Mouse (Mus musculus) midbrain, embryonic 13.5 days (tissue): Measurements from ENCODE around the gene Tmcc3. TPM values are rescaled to one million over a fixed set of nuclear protein-coding genes. Genes with fewer than 3 reads are reported as not detected.

ENCODE experiments used
- ATAC-seq: fragments of 200-750 bp; cut with Nextera tagmentation; 2 replicates; pipeline ENCODE4 v1.8.0; 2017; ENCODE audit warnings: mild to moderate bottlenecking, moderate TSS enrichment, moderate library complexity
- H3K27ac ChIP-seq: fragments of 300-500 bp; sonication (generic); 2 replicates; pipeline ENCODE4 v1.5.1; 2015; ENCODE audit warnings: inconsistent platforms, mild to moderate bottlenecking, moderate library complexity
- H3K27me3 ChIP-seq: fragments of 300-500 bp; sonication (generic); 2 replicates; pipeline ENCODE4 v1.6.1; 2015; ENCODE audit warnings: mild to moderate bottlenecking, inconsistent platforms
- H3K36me3 ChIP-seq: fragments of 300-500 bp; sonication (generic); 2 replicates; pipeline ENCODE4 v1.6.1; 2015; ENCODE audit warnings: mild to moderate bottlenecking, inconsistent platforms
- H3K4me1 ChIP-seq: fragments of 300-500 bp; sonication (generic); replicated peaks from 2 replicates; pipeline ENCODE4 v1.6.1; 2015; ENCODE audit warnings: inconsistent platforms
- H3K4me2 ChIP-seq: fragments of 300-500 bp; sonication (generic); replicated peaks from 2 replicates; pipeline ENCODE4 v1.6.1; 2015; ENCODE audit warnings: moderate library complexity, mild to moderate bottlenecking, inconsistent platforms
- H3K4me3 ChIP-seq: fragments of 300-500 bp; sonication (generic); replicated peaks from 2 replicates; pipeline ENCODE4 v1.5.1; 2015; ENCODE audit warnings: mild to moderate bottlenecking, inconsistent platforms
- H3K9ac ChIP-seq: fragments of 300-500 bp; sonication (generic); replicated peaks from 2 replicates; pipeline ENCODE4 v1.6.1; 2015; ENCODE audit warnings: mild to moderate bottlenecking, inconsistent platforms
- H3K9me3 ChIP-seq: fragments of 300-500 bp; sonication (generic); 2 replicates; pipeline ENCODE4 v1.6.1; 2016; ENCODE audit warnings: mild to moderate bottlenecking, inconsistent platforms
- WGBS: fragments of 180-500 bp; shearing (Covaris S2); methylation state at CpG from one replicate; pipeline ENCODE4 v1.1.7; 2015; 5-methylcytosine and 5-hydroxymethylcytosine counted together
- polyA plus RNA-seq: library from polyadenylated mRNA; unstranded; fragments of >200 nt; fragmentation: Nextera tagmentation; extraction: Ambion mirVana; gene quantifications from 2 replicates; pipeline ENCODE4 v1.2.1, GENCODE M21; 2015

Gene Tmcc3
- polyA plus RNA-seq, 1 experiment from 2014 or later: 6.6 TPM

GRCm38 (mm10) chr10:94409661-94410060, 97.9 kb downstream of the Tmcc3 start:
- WGBS: 79% methylated on average over 6 of the region's 6 CpGs
- H3K4me2 ChIP-seq: no peak overlapping the region
- no peak for ATAC-seq
- H3K27ac ChIP-seq: no peak overlapping the region
- no peaks in the 10 kb centered on the region for H3K9me3 ChIP-seq
- H3K9ac ChIP-seq: no peak overlapping the region
- no peak overlapping the region for H3K4me3 ChIP-seq
- H3K27me3 ChIP-seq: no peaks in the 10 kb centered on the region
- no peaks in the 10 kb centered on the region for H3K36me3 ChIP-seq
- peaks cover 23% of the 10 kb centered on the region for H3K4me1 ChIP-seq

GRCm38 (mm10) chr10:94411594-94411993, 99.8 kb downstream of the Tmcc3 start:
- Histone ChIP-seq H3K9me3 (no peaks in the 10 kb centered on the region), H3K27ac (no peak overlapping the region), H3K4me2 (no peak overlapping the region), H3K4me1 (peaks cover 34% of the 10 kb centered on the region), H3K4me3 (no peak overlapping the region), H3K9ac (no peak overlapping the region), H3K27me3 (no peaks in the 10 kb centered on the region), H3K36me3 (no peaks in the 10 kb centered on the region)
- 94% methylated on average over 9 of the region's 9 CpGs for WGBS
- no peak for ATAC-seq

- peak overlapping the region; percentile 26; the same call in 1 of the 2 replicates for H3K27ac ChIP-seq
- WGBS: 35% methylated on average over 8 of the region's 8 CpGs
- ATAC-seq: peak; percentile 66; the same call in 1 of the 2 replicates
These were observed 102.3 kb downstream of the Tmcc3 start for GRCm38 (mm10) chr10:94413770-94414651.

GRCm38 (mm10) chr10:94415950-94416844, 104.4 kb downstream of the Tmcc3 start:
- Histone ChIP-seq H3K4me2 (peak overlapping the region; percentile 26), H3K4me3 (no peak overlapping the region), H3K9me3 (no peaks in the 10 kb centered on the region), H3K36me3 (no peaks in the 10 kb centered on the region), H3K27me3 (no peaks in the 10 kb centered on the region), H3K27ac (no peak overlapping the region), H3K9ac (no peak overlapping the region), H3K4me1 (peaks cover 27% of the 10 kb centered on the region)
- 36% methylated on average over 22 of the region's 22 CpGs for WGBS
- no peak for ATAC-seq

More at GRCm38 (mm10) chr10:94413770-94414651, 102.3 kb downstream of the Tmcc3 start:
- H3K9ac ChIP-seq: no peak overlapping the region
- no peaks in the 10 kb centered on the region for H3K9me3 ChIP-seq
- H3K4me2 ChIP-seq: no peak overlapping the region
- no peaks in the 10 kb centered on the region for H3K27me3 ChIP-seq
- no peaks in the 10 kb centered on the region for H3K36me3 ChIP-seq
- no peak overlapping the region for H3K4me3 ChIP-seq
- peaks cover 30% of the 10 kb centered on the region for H3K4me1 ChIP-seq

GRCm38 (mm10) chr10:94417643-94418042, 105.9 kb downstream of the Tmcc3 start:
- no peak overlapping the region for H3K4me3 ChIP-seq
- 93% methylated on average over 4 of the region's 4 CpGs for WGBS
- no peaks in the 10 kb centered on the region for H3K36me3 ChIP-seq
- H3K9me3 ChIP-seq: no peaks in the 10 kb centered on the region
- no peak overlapping the region for H3K4me2 ChIP-seq
- no peak for ATAC-seq
- H3K9ac ChIP-seq: no peak overlapping the region
- no peak overlapping the region for H3K27ac ChIP-seq
- no peaks in the 10 kb centered on the region for H3K27me3 ChIP-seq
- H3K4me1 ChIP-seq: peaks cover 27% of the 10 kb centered on the region

- no peaks in the 10 kb centered on the region for H3K27me3 ChIP-seq
- 0 out of 2 replicates have a peak, but pooled peaks cover 3% of the 10 kb centered on the region for H3K4me1 ChIP-seq
- H3K36me3 ChIP-seq: no peaks in the 10 kb centered on the region
- no peak overlapping the region for H3K9ac ChIP-seq
- no peak overlapping the region for H3K4me3 ChIP-seq
- peak; percentile 85 for ATAC-seq
- H3K9me3 ChIP-seq: no peaks in the 10 kb centered on the region
- H3K4me2 ChIP-seq: no peak overlapping the region
- WGBS: 61% methylated on average over 12 of the region's 12 CpGs
- no peak overlapping the region for H3K27ac ChIP-seq
These were observed 114.5 kb downstream of the Tmcc3 start for GRCm38 (mm10) chr10:94426000-94426920.

- no peak for ATAC-seq
These were observed 115.1 kb downstream of the Tmcc3 start for GRCm38 (mm10) chr10:94426921-94427270.

GRCm38 (mm10) chr10:94428186-94428942, 116.6 kb downstream of the Tmcc3 start:
- Histone ChIP-seq H3K27ac (no peak overlapping the region), H3K36me3 (no peaks in the 10 kb centered on the region), H3K9me3 (no peaks in the 10 kb centered on the region), H3K9ac (no peak overlapping the region), H3K27me3 (no peaks in the 10 kb centered on the region), H3K4me2 (no peak overlapping the region), H3K4me3 (no peak overlapping the region), H3K4me1 (peaks cover 6% of the 10 kb centered on the region; the same call in 1 of the 2 replicates)
- 79% methylated on average over 12 of the region's 12 CpGs for WGBS
- no peak for ATAC-seq

More at GRCm38 (mm10) chr10:94426921-94427270, 115.1 kb downstream of the Tmcc3 start:
- 88% methylated on average over 15 of the region's 15 CpGs for WGBS
- Histone ChIP-seq H3K9ac (no peak overlapping the region), H3K4me3 (no peak overlapping the region), H3K27me3 (no peaks in the 10 kb centered on the region), H3K4me2 (no peak overlapping the region), H3K27ac (no peak overlapping the region), H3K9me3 (no peaks in the 10 kb centered on the region), H3K4me1 (0 out of 2 replicates have a peak, but pooled peaks cover 3% of the 10 kb centered on the region), H3K36me3 (no peaks in the 10 kb centered on the region)

GRCm38 (mm10) chr10:94430566-94430965, 118.8 kb downstream of the Tmcc3 start:
- Histone ChIP-seq H3K27me3 (no peaks in the 10 kb centered on the region), H3K4me2 (no peak overlapping the region), H3K36me3 (no peaks in the 10 kb centered on the region), H3K9ac (no peak overlapping the region), H3K27ac (no peak overlapping the region), H3K4me3 (no peak overlapping the region), H3K4me1 (peaks cover 11% of the 10 kb centered on the region), H3K9me3 (no peaks in the 10 kb centered on the region)
- 64% methylated on average over 6 of the region's 6 CpGs for WGBS
- no peak for ATAC-seq

- peaks cover 11% of the 10 kb centered on the region for H3K4me1 ChIP-seq
- ATAC-seq: no peak
- no peaks in the 10 kb centered on the region for H3K27me3 ChIP-seq
- no peaks in the 10 kb centered on the region for H3K9me3 ChIP-seq
- H3K4me3 ChIP-seq: no peak overlapping the region
- no peak overlapping the region for H3K4me2 ChIP-seq
- no peaks in the 10 kb centered on the region for H3K36me3 ChIP-seq
- H3K9ac ChIP-seq: no peak overlapping the region
- no peak overlapping the region for H3K27ac ChIP-seq
- WGBS: 58% methylated on average over 5 of the region's 5 CpGs
These were observed 121.2 kb downstream of the Tmcc3 start for GRCm38 (mm10) chr10:94432933-94433332.

- H3K27ac ChIP-seq: no peak overlapping the region
- no peak overlapping the region for H3K9ac ChIP-seq
- H3K9me3 ChIP-seq: no peaks in the 10 kb centered on the region
- no peak overlapping the region for H3K4me2 ChIP-seq
- WGBS: 36% methylated on average over 7 of the region's 7 CpGs
- H3K36me3 ChIP-seq: no peaks in the 10 kb centered on the region
- no peak for ATAC-seq
- H3K4me3 ChIP-seq: no peak overlapping the region
- peaks cover 11% of the 10 kb centered on the region for H3K4me1 ChIP-seq
- no peaks in the 10 kb centered on the region for H3K27me3 ChIP-seq
These were observed 122.2 kb downstream of the Tmcc3 start for GRCm38 (mm10) chr10:94433901-94434300.
